In genomic region chr12:17510158-17510557, GRCm38 (mm10) we compare ENCODE assay signal across 10 mouse cellular contexts. TPM values are rescaled to one million over a fixed set of nuclear protein-coding genes. Genes with fewer than 3 reads are reported as not detected.
DNase-seq lines count a peak whose midpoint lies in the region; ATAC-seq and TF ChIP-seq lines count a peak whose summit lies in the region.
"Had no signal": no experiment of that assay in that cellular context is flagged by ENCODE, and none has a peak within 500 bp of the region (broad histone marks: within the 10 kb centered on the region; RNA-seq: fewer than 3 reads in every experiment).

No protein-coding gene starts in this region.

- H3K4me2 ChIP-seq in forebrain, embryonic 12.5 days = no peak overlapping the region
- peak overlapping the region; percentile 40 for H3K4me2 ChIP-seq in liver, postnatal 0 days (ENCODE audit: low read depth, low read length)
- H3K4me2 ChIP-seq: embryonic facial prominence, embryonic 12.5 days had no signal

- H3K4me3 ChIP-seq in forebrain, embryonic 10.5 days = no peak overlapping the region
- H3K4me3 ChIP-seq in forebrain, embryonic 12.5 days (replicated peaks) = no peak overlapping the region
- no peak overlapping the region for H3K4me3 ChIP-seq in liver, postnatal 0 days (ENCODE audit: low read depth, low read length)
- H3K4me3 ChIP-seq in left cerebral cortex, adult 2 months = no peak overlapping the region
- H3K4me3 ChIP-seq: embryonic facial prominence, embryonic 12.5 days had no signal

- 0 out of 2 replicates have a peak overlapping the region, but pooled peaks have one; percentile 20 for H3K27ac ChIP-seq in forebrain, embryonic 10.5 days
- H3K27ac ChIP-seq in forebrain, embryonic 12.5 days = no peak overlapping the region
- H3K27ac ChIP-seq in liver, postnatal 0 days (ENCODE audit: low read depth) = no peak overlapping the region
- no peak overlapping the region for H3K27ac ChIP-seq in left cerebral cortex, adult 2 months
- H3K27ac ChIP-seq: embryonic facial prominence, embryonic 12.5 days had no signal

- TF ChIP-seq EP300 in liver, postnatal 0 days (IDR thresholded peaks at IDR 0.05; ENCODE audit: low read depth) = 0 out of 2 replicates have a peak, but pooled peaks have one; percentile 15

- H3K36me3 ChIP-seq in forebrain, embryonic 10.5 days (replicated peaks) = no peaks in the 10 kb centered on the region
- H3K36me3 ChIP-seq in forebrain, embryonic 12.5 days (replicated peaks) = no peaks in the 10 kb centered on the region
- no peaks in the 10 kb centered on the region for H3K36me3 ChIP-seq in liver, postnatal 0 days (replicated peaks; ENCODE audit: insufficient read depth, low read length)
- H3K36me3 ChIP-seq: embryonic facial prominence, embryonic 12.5 days had no signal

- TF ChIP-seq CTCF in liver, postnatal 0 days (IDR thresholded peaks at IDR 0.05; ENCODE audit: low read depth) = no peak
- TF ChIP-seq CTCF in left cerebral cortex, adult 2 months (IDR thresholded peaks at IDR 0.05) = no peak

- no peaks in the 10 kb centered on the region for H3K9me3 ChIP-seq in forebrain, embryonic 10.5 days
- H3K9me3 ChIP-seq in forebrain, embryonic 12.5 days = no peaks in the 10 kb centered on the region
- no peaks in the 10 kb centered on the region for H3K9me3 ChIP-seq in liver, postnatal 0 days (ENCODE audit: low read length)
- H3K9me3 ChIP-seq: embryonic facial prominence, embryonic 12.5 days had no signal

- intact Hi-C loops in left cerebral cortex, adult 2 months (cut with DNase I) = no loop called here

- 43% methylated on average over 12 of the region's 12 CpGs for WGBS in forebrain, embryonic 10.5 days
- 42% methylated on average over 12 of the region's 12 CpGs for WGBS in forebrain, embryonic 12.5 days
- 48% methylated on average over 12 of the region's 12 CpGs for WGBS in liver, postnatal 0 days (ENCODE audit: insufficient replicate concordance)

- DNase-seq in forebrain, embryonic 10.5 days (ENCODE audit: extremely low spot score, low spot score) = no peak
- peak; percentile 48 to 60 for DNase-seq in urinary bladder, postnatal 4 days (ENCODE audit: low spot score in 2 of 2)
- DNase-seq in urinary bladder, adult 18-20 months (ENCODE audit: low spot score in 2 of 2) = no peak
- DNase-seq in liver, postnatal 0 days = peak; percentile 58
- DNase-seq in frontal cortex, postnatal 14 days (ENCODE audit: low spot score in 2 of 2) = no peak
- no peak for DNase-seq in left cerebral cortex, adult 2 months (ENCODE audit: extremely low spot score in 1 of 2, low spot score in 2 of 2)
- no peak for DNase-seq in gastrocnemius, postnatal 4 days (ENCODE audit: low spot score in 2 of 2)
- DNase-seq: kidney, adult 11 months had no signal

- no peak for ATAC-seq in forebrain, embryonic 12.5 days (ENCODE audit: low FRiP score)
- ATAC-seq in liver, postnatal 0 days = peak; percentile 10; the same call in 1 of the 2 replicates

- H3K9ac ChIP-seq in forebrain, embryonic 12.5 days = no peak overlapping the region
- H3K9ac ChIP-seq in liver, postnatal 0 days (replicated peaks) = no peak overlapping the region
- H3K9ac ChIP-seq: embryonic facial prominence, embryonic 12.5 days had no signal

- H3K4me1 ChIP-seq in forebrain, embryonic 10.5 days = peaks cover 16% of the 10 kb centered on the region
- H3K4me1 ChIP-seq in forebrain, embryonic 12.5 days = 0 out of 2 replicates have a peak, but pooled peaks cover 4% of the 10 kb centered on the region
- H3K4me1 ChIP-seq in liver, postnatal 0 days (ENCODE audit: insufficient read depth) = peaks cover 31% of the 10 kb centered on the region
- H3K4me1 ChIP-seq: embryonic facial prominence, embryonic 12.5 days had no signal

- no peaks in the 10 kb centered on the region for H3K27me3 ChIP-seq in forebrain, embryonic 10.5 days (ENCODE audit: poor library complexity, severe bottlenecking)
- H3K27me3 ChIP-seq in forebrain, embryonic 12.5 days = no peaks in the 10 kb centered on the region
- no peaks in the 10 kb centered on the region for H3K27me3 ChIP-seq in liver, postnatal 0 days (ENCODE audit: insufficient read depth, low read length)
- H3K27me3 ChIP-seq: embryonic facial prominence, embryonic 12.5 days had no signal

RNA-seq across cellular contexts. Expression of gene Odc1, which starts 34.4 kb away (rescaled TPM):
- 344 and 385 TPM in 2 replicates for polyA plus RNA-seq in forebrain, embryonic 10.5 days (2016; fragmentation: Nextera tagmentation; extraction: Ambion mirVana)
- polyA plus RNA-seq in forebrain, embryonic 12.5 days (2016; fragmentation: Nextera tagmentation; extraction: Ambion mirVana) = 291 and 318 TPM in 2 replicates
- polyA plus RNA-seq in liver, postnatal 0 days (2015; fragmentation: Nextera tagmentation; extraction: Ambion mirVana) = 158 and 161 TPM in 2 replicates
- 10 to 100 TPM; 67.2 to 68.6 TPM for total RNA-seq in left cerebral cortex, adult 2 months (2021)
- total RNA-seq in gastrocnemius, postnatal 4 days (2021) = 100 to 1,000 TPM; 126 to 127 TPM

Comparison
In these comparisons a context has a peak if more than half of its experiments do, and no peak if none do; other contexts are left out.
1. DNase-seq: peak in urinary bladder, postnatal 4 days (2 of 2) and liver, postnatal 0 days (single experiment); none in forebrain, embryonic 10.5 days (single experiment), urinary bladder, adult 18-20 months (0 of 2), frontal cortex, postnatal 14 days (0 of 2), left cerebral cortex, adult 2 months (0 of 2) and gastrocnemius, postnatal 4 days (0 of 2).